Mouse (Mus musculus): ENCODE results near the gene Nckap1l. TPM values are rescaled to one million over a fixed set of nuclear protein-coding genes. Genes with fewer than 3 reads are reported as not detected.
"Not testable (repeated sequence)": the region's sequence is repeated elsewhere in the genome, so short reads cannot be mapped to it uniquely, and the experiment has no call there.

Gene Nckap1l
- polyA plus RNA-seq (2014; fragmentation: Nextera tagmentation; extraction: Ambion mirVana) = 0.94 and 2.3 TPM in 2 replicates

GRCm38 (mm10) chr15:103453551-103454218 is at the start of gene Nckap1l:
Nckap1l (plus strand) TSS chr15:103453794.
- H3K4me1 ChIP-seq (ENCODE audit: control insufficient read depth, insufficient read depth, low read length) = no peaks in the 10 kb centered on the region
- H3K9me3 ChIP-seq (ENCODE audit: control insufficient read depth, low read length) = no peaks in the 10 kb centered on the region
- H3K27me3 ChIP-seq (ENCODE audit: control insufficient read depth, insufficient read depth, low read length) = no peaks in the 10 kb centered on the region
- no peaks in the 10 kb centered on the region for H3K36me3 ChIP-seq (ENCODE audit: control insufficient read depth, insufficient read depth, low read length)
- no peak within 1 kb of the TSS for H3K9ac ChIP-seq (ENCODE audit: low read depth, low read length)
- H3K27ac ChIP-seq (ENCODE audit: low read depth, low read length) = no peak within 1 kb of the TSS
- no peak for ATAC-seq (ENCODE audit: low FRiP score, low TSS enrichment)
- H3K4me3 ChIP-seq (ENCODE audit: low read length) = no peak within 1 kb of the TSS
- H3K4me2 ChIP-seq (replicated peaks; ENCODE audit: low read depth, low read length) = no peak within 1 kb of the TSS
- WGBS = 86% methylated on average over 13 of the region's 13 CpGs

GRCm38 (mm10) chr15:103405586-103405985 is 48.0 kb upstream of the Nckap1l start:
- H3K4me3 ChIP-seq (ENCODE audit: low read length); H3K9ac ChIP-seq (ENCODE audit: low read depth, low read length); H3K4me1 ChIP-seq (ENCODE audit: control insufficient read depth, insufficient read depth, low read length); H3K36me3 ChIP-seq (ENCODE audit: control insufficient read depth, insufficient read depth, low read length); ATAC-seq (ENCODE audit: low FRiP score, low TSS enrichment); H3K27ac ChIP-seq (ENCODE audit: low read depth, low read length); H3K27me3 ChIP-seq (ENCODE audit: control insufficient read depth, insufficient read depth, low read length); H3K9me3 ChIP-seq (ENCODE audit: control insufficient read depth, low read length); H3K4me2 ChIP-seq (replicated peaks; ENCODE audit: low read depth, low read length): not testable (repeated sequence)
- WGBS = 94% methylated on average over 2 of the region's 3 CpGs

GRCm38 (mm10) chr15:103427017-103427416 is 26.6 kb upstream of the Nckap1l start:
- ATAC-seq (ENCODE audit: low FRiP score, low TSS enrichment) = no peak
- H3K9ac ChIP-seq (ENCODE audit: low read depth, low read length) = no peak overlapping the region
- H3K27me3 ChIP-seq (ENCODE audit: control insufficient read depth, insufficient read depth, low read length) = no peaks in the 10 kb centered on the region
- no peaks in the 10 kb centered on the region for H3K36me3 ChIP-seq (ENCODE audit: control insufficient read depth, insufficient read depth, low read length)
- H3K27ac ChIP-seq (ENCODE audit: low read depth, low read length) = no peak overlapping the region
- no peaks in the 10 kb centered on the region for H3K9me3 ChIP-seq (ENCODE audit: control insufficient read depth, low read length)
- 33% methylated on average over 2 of the region's 2 CpGs for WGBS
- no peak overlapping the region for H3K4me3 ChIP-seq (ENCODE audit: low read length)
- no peak overlapping the region for H3K4me2 ChIP-seq (replicated peaks; ENCODE audit: low read depth, low read length)
- no peaks in the 10 kb centered on the region for H3K4me1 ChIP-seq (ENCODE audit: control insufficient read depth, insufficient read depth, low read length)

- H3K36me3 ChIP-seq (ENCODE audit: control insufficient read depth, insufficient read depth, low read length) = no peaks in the 10 kb centered on the region
- H3K27me3 ChIP-seq (ENCODE audit: control insufficient read depth, insufficient read depth, low read length) = no peaks in the 10 kb centered on the region
- no peak within 1 kb of the TSS for H3K9ac ChIP-seq (ENCODE audit: low read depth, low read length)
- ATAC-seq (ENCODE audit: low FRiP score, low TSS enrichment) = no peak
- 96% methylated on average over 16 of the region's 16 CpGs for WGBS
- H3K4me1 ChIP-seq (ENCODE audit: control insufficient read depth, insufficient read depth, low read length) = no peaks in the 10 kb centered on the region
- no peak within 1 kb of the TSS for H3K4me3 ChIP-seq (ENCODE audit: low read length)
- no peak within 1 kb of the TSS for H3K27ac ChIP-seq (ENCODE audit: low read depth, low read length)
- H3K9me3 ChIP-seq (ENCODE audit: control insufficient read depth, low read length) = no peaks in the 10 kb centered on the region
- no peak within 1 kb of the TSS for H3K4me2 ChIP-seq (replicated peaks; ENCODE audit: low read depth, low read length)
Observed at GRCm38 (mm10) chr15:103430241-103430640, 23.4 kb upstream of the Nckap1l start, which contains the start of gene Gtsf1. Gtsf1 (minus strand) TSS chr15:103430470.

GRCm38 (mm10) chr15:103445966-103446365 is 7.6 kb upstream of the Nckap1l start:
- not testable (repeated sequence) for H3K36me3 ChIP-seq (ENCODE audit: control insufficient read depth, insufficient read depth, low read length); H3K27ac ChIP-seq (ENCODE audit: low read depth, low read length); H3K9ac ChIP-seq (ENCODE audit: low read depth, low read length); H3K4me3 ChIP-seq (ENCODE audit: low read length); H3K4me2 ChIP-seq (replicated peaks; ENCODE audit: low read depth, low read length); H3K27me3 ChIP-seq (ENCODE audit: control insufficient read depth, insufficient read depth, low read length); H3K9me3 ChIP-seq (ENCODE audit: control insufficient read depth, low read length); ATAC-seq (ENCODE audit: low FRiP score, low TSS enrichment); H3K4me1 ChIP-seq (ENCODE audit: control insufficient read depth, insufficient read depth, low read length)
- 77% methylated on average over 4 of the region's 4 CpGs for WGBS

- Histone ChIP-seq H3K4me1 (ENCODE audit: control insufficient read depth, insufficient read depth, low read length) (no peaks in the 10 kb centered on the region), H3K36me3 (ENCODE audit: control insufficient read depth, insufficient read depth, low read length) (no peaks in the 10 kb centered on the region), H3K4me2 (replicated peaks; ENCODE audit: low read depth, low read length) (no peak within 1 kb of the TSS), H3K9me3 (ENCODE audit: control insufficient read depth, low read length) (no peaks in the 10 kb centered on the region), H3K9ac (ENCODE audit: low read depth, low read length) (no peak within 1 kb of the TSS), H3K27ac (ENCODE audit: low read depth, low read length) (no peak within 1 kb of the TSS), H3K4me3 (ENCODE audit: low read length) (no peak within 1 kb of the TSS), H3K27me3 (ENCODE audit: control insufficient read depth, insufficient read depth, low read length) (no peaks in the 10 kb centered on the region)
- no peak for ATAC-seq (ENCODE audit: low FRiP score, low TSS enrichment)
- WGBS = 20% methylated on average over 3 of the region's 3 CpGs
Observed at GRCm38 (mm10) chr15:103448369-103448768, 5.2 kb upstream of the Nckap1l start, which contains the start of gene Gtsf2. Gtsf2 (minus strand) TSS chr15:103448469.

GRCm38 (mm10) chr15:103454449-103454848 is 855 bp downstream of the Nckap1l start:
- Histone ChIP-seq H3K4me1 (ENCODE audit: control insufficient read depth, insufficient read depth, low read length) (no peaks in the 10 kb centered on the region), H3K9ac (ENCODE audit: low read depth, low read length) (no peak overlapping the region), H3K27me3 (ENCODE audit: control insufficient read depth, insufficient read depth, low read length) (no peaks in the 10 kb centered on the region), H3K27ac (ENCODE audit: low read depth, low read length) (no peak overlapping the region), H3K4me3 (ENCODE audit: low read length) (no peak overlapping the region), H3K9me3 (ENCODE audit: control insufficient read depth, low read length) (no peaks in the 10 kb centered on the region), H3K36me3 (ENCODE audit: control insufficient read depth, insufficient read depth, low read length) (no peaks in the 10 kb centered on the region), H3K4me2 (replicated peaks; ENCODE audit: low read depth, low read length) (no peak overlapping the region)
- WGBS = 84% methylated on average over 6 of the region's 6 CpGs
- ATAC-seq (ENCODE audit: low FRiP score, low TSS enrichment) = no peak

GRCm38 (mm10) chr15:103462539-103463261 is 9.1 kb downstream of the Nckap1l start:
- Histone ChIP-seq H3K27ac (ENCODE audit: low read depth, low read length) (no peak overlapping the region), H3K4me1 (ENCODE audit: control insufficient read depth, insufficient read depth, low read length) (no peaks in the 10 kb centered on the region), H3K27me3 (ENCODE audit: control insufficient read depth, insufficient read depth, low read length) (no peaks in the 10 kb centered on the region), H3K9ac (ENCODE audit: low read depth, low read length) (no peak overlapping the region), H3K9me3 (ENCODE audit: control insufficient read depth, low read length) (no peaks in the 10 kb centered on the region), H3K36me3 (ENCODE audit: control insufficient read depth, insufficient read depth, low read length) (no peaks in the 10 kb centered on the region), H3K4me2 (replicated peaks; ENCODE audit: low read depth, low read length) (no peak overlapping the region), H3K4me3 (ENCODE audit: low read length) (no peak overlapping the region)
- no peak for ATAC-seq (ENCODE audit: low FRiP score, low TSS enrichment)
- 79% methylated on average over 7 of the region's 7 CpGs for WGBS

- Histone ChIP-seq H3K4me2 (replicated peaks; ENCODE audit: low read depth, low read length) (no peak overlapping the region), H3K27me3 (ENCODE audit: control insufficient read depth, insufficient read depth, low read length) (no peaks in the 10 kb centered on the region), H3K9me3 (ENCODE audit: control insufficient read depth, low read length) (no peaks in the 10 kb centered on the region), H3K9ac (ENCODE audit: low read depth, low read length) (no peak overlapping the region), H3K27ac (ENCODE audit: low read depth, low read length) (no peak overlapping the region), H3K4me1 (ENCODE audit: control insufficient read depth, insufficient read depth, low read length) (no peaks in the 10 kb centered on the region), H3K36me3 (ENCODE audit: control insufficient read depth, insufficient read depth, low read length) (no peaks in the 10 kb centered on the region), H3K4me3 (ENCODE audit: low read length) (no peak overlapping the region)
- no peak for ATAC-seq (ENCODE audit: low FRiP score, low TSS enrichment)
- WGBS = 67% methylated on average over 7 of the region's 7 CpGs
Observed at GRCm38 (mm10) chr15:103471488-103472194, 18.0 kb downstream of the Nckap1l start.

All from kidney, embryonic 14.5 days (tissue).